Mouse (Mus musculus) neural tube, embryonic 14.5 days (tissue): ENCODE data around the gene Rai14. TPM values are rescaled to one million over a fixed set of nuclear protein-coding genes. Genes with fewer than 3 reads are reported as not detected.

ENCODE experiments used
- ATAC-seq: fragments of 200-750 bp; cut with Nextera tagmentation; 2 replicates; pipeline ENCODE4 v1.8.0; 2017; ENCODE audit warnings: low read depth, mild to moderate bottlenecking, moderate TSS enrichment, moderate library complexity
- H3K27ac ChIP-seq: fragments of 300-500 bp; sonication (generic); 2 replicates; pipeline ENCODE4 v1.5.1; 2014; ENCODE audit warnings: low read depth, mild to moderate bottlenecking, control low read depth, low read length, moderate library complexity, mixed read lengths
- H3K27me3 ChIP-seq: fragments of 300-500 bp; sonication (generic); 2 replicates; pipeline ENCODE4 v1.6.1; 2014; ENCODE audit warnings: low read length; ENCODE audit not compliant: control insufficient read depth, insufficient read depth
- H3K36me3 ChIP-seq: fragments of 300-500 bp; sonication (generic); 2 replicates; pipeline ENCODE4 v1.6.1; 2014; ENCODE audit warnings: low read length, mixed read lengths; ENCODE audit not compliant: control insufficient read depth, insufficient read depth
- H3K4me1 ChIP-seq: fragments of 300-500 bp; sonication (generic); 2 replicates; pipeline ENCODE4 v1.6.1; 2014; ENCODE audit warnings: low read length; ENCODE audit not compliant: control insufficient read depth, insufficient read depth
- H3K4me2 ChIP-seq: fragments of 300-500 bp; sonication (generic); 2 replicates; pipeline ENCODE4 v1.6.1; 2014; ENCODE audit warnings: mild to moderate bottlenecking, low read depth, low read length, control low read depth
- H3K4me3 ChIP-seq: fragments of 300-500 bp; sonication (generic); 2 replicates; pipeline ENCODE4 v1.5.1; 2014; ENCODE audit warnings: low read depth, low read length, control low read depth, mixed read lengths
- H3K9ac ChIP-seq: fragments of 300-500 bp; sonication (generic); replicated peaks from 2 replicates; pipeline ENCODE4 v1.6.1; 2014; ENCODE audit warnings: low read depth, mild to moderate bottlenecking, control low read depth, low read length, mixed read lengths
- H3K9me3 ChIP-seq: fragments of 300-500 bp; sonication (generic); 2 replicates; pipeline ENCODE4 v1.6.1; 2016; ENCODE audit warnings: low read length; ENCODE audit not compliant: control insufficient read depth
- WGBS: fragments of 180-500 bp; shearing (Covaris S2); extraction: QIAGEN DNeasy Blood & Tissue Kit; methylation state at CpG from one replicate; pipeline ENCODE4 v1.1.7; 2014; 5-methylcytosine and 5-hydroxymethylcytosine counted together
- polyA plus RNA-seq: library from polyadenylated mRNA; unstranded; fragments of >200 nt; fragmentation: Nextera tagmentation; extraction: Ambion mirVana; gene quantifications from 2 replicates; pipeline ENCODE4 v1.2.1, GENCODE M21; 2014

Rai14 gene
- polyA plus RNA-seq, 1 experiment from 2014 or later = 10.0 TPM

DNA sequence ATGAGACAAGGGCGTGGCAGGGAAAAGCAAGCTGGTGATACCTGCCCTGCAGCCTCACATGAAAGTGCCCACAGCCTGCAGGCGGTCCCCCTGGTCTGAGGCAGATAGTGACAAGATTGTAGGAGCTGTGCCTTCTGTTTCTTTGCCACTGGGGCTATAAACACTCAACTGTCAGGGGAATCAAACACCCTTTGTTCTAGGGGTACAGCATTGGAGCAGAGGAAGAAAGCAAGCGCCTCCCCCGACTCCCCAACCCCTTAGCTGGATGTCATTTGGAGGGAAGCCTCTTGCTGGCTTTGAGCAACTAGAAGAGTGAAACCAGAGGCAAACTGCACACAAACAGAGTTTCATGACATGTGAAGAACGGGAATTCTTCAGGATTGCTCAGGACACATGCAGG is 8.7 kb downstream of the Rai14 start:
- no peak overlapping the region for H3K4me3 ChIP-seq
- H3K36me3 ChIP-seq = no peaks in the 10 kb centered on the region
- H3K27ac ChIP-seq = no peak overlapping the region
- H3K9ac ChIP-seq = no peak overlapping the region
- WGBS = 28% methylated on average over 5 of the region's 5 CpGs
- ATAC-seq = peak; percentile 69; the same call in 1 of the 2 replicates
- no peak overlapping the region for H3K4me2 ChIP-seq
- no peaks in the 10 kb centered on the region for H3K9me3 ChIP-seq
- H3K4me1 ChIP-seq = no peaks in the 10 kb centered on the region
- no peaks in the 10 kb centered on the region for H3K27me3 ChIP-seq

- no peaks in the 10 kb centered on the region for H3K9me3 ChIP-seq
- H3K9ac ChIP-seq = no peak overlapping the region
- H3K4me1 ChIP-seq = no peaks in the 10 kb centered on the region
- no peak for ATAC-seq
- H3K4me2 ChIP-seq = no peak overlapping the region
- no peaks in the 10 kb centered on the region for H3K36me3 ChIP-seq
- H3K27ac ChIP-seq = no peak overlapping the region
- no peak overlapping the region for H3K4me3 ChIP-seq
- H3K27me3 ChIP-seq = no peaks in the 10 kb centered on the region
- 87% methylated on average over 8 of the region's 8 CpGs for WGBS
Observed at GRCm38 (mm10) chr15:10704328-10704727, 10.1 kb downstream of the Rai14 start.

DNA sequence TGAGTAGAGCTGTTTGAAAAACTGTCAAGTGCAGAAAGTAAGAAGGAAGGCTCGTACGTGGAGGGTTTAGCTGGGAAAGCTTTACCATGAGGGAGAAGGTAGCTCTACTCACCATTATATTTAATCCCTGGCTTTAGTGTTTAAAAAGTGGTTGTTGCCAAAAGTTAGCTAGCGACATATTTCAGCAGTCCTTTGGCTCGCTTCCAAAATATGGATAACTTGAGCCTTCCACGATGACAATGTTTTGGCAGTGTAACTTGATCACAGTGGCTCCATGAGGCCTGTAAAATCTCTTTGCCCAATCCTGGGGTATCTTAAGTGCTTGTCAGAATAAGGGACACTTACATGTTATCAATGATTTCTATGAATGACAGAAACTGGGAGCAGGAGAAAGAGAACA is 12.9 kb downstream of the Rai14 start:
- Histone ChIP-seq H3K27me3 (no peaks in the 10 kb centered on the region), H3K4me2 (no peak overlapping the region), H3K4me3 (no peak overlapping the region), H3K9me3 (no peaks in the 10 kb centered on the region), H3K9ac (no peak overlapping the region), H3K4me1 (no peaks in the 10 kb centered on the region), H3K27ac (no peak overlapping the region), H3K36me3 (no peaks in the 10 kb centered on the region)
- no peak for ATAC-seq
- WGBS = 86% methylated on average over 5 of the region's 5 CpGs

GRCm38 (mm10) chr15:10700891-10701466 is 13.4 kb downstream of the Rai14 start:
- H3K27me3 ChIP-seq = no peaks in the 10 kb centered on the region
- ATAC-seq = no peak
- H3K27ac ChIP-seq = no peak overlapping the region
- H3K36me3 ChIP-seq = no peaks in the 10 kb centered on the region
- H3K4me3 ChIP-seq = no peak overlapping the region
- H3K9me3 ChIP-seq = no peaks in the 10 kb centered on the region
- no peaks in the 10 kb centered on the region for H3K4me1 ChIP-seq
- WGBS = 92% methylated on average over 9 of the region's 9 CpGs
- no peak overlapping the region for H3K9ac ChIP-seq
- no peak overlapping the region for H3K4me2 ChIP-seq

DNA sequence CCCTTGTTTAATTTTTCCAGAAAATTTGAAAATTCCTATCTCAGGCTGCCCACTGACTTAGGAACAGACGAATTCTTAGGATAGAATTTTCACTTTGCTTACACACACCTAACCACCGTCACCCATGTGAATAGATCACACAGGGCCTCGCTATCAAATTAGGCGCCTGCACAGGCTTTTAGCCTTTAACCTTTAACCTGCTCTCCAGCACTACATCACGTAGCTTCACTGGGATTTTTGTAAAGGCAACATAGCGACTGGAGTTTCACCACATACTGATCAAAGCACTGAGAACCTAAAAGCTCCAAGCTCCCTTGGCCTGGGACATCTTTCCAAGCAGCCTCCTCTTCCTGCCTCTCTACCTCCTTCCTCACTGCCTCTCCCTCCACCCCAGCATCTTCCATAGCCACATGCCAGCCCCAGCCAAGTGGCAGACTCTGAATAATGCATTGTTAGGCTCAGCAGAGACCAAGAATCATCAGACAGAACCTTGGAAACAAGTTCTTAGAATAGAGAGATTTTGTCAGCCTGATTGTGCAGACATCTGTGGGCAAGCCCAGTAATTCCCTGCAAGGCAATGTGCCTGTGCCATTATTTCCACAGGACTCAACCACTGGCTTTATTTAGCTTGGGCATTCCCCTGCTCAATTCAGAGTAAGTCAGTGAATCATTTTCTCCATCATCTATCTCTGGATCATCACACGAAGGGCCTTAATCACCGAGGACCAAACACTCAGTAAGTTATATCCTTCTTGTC is 17.8 kb downstream of the Rai14 start:
- H3K27ac ChIP-seq = no peak overlapping the region
- WGBS = 65% methylated on average over 8 of the region's 8 CpGs
- H3K4me1 ChIP-seq = no peaks in the 10 kb centered on the region
- no peak overlapping the region for H3K4me3 ChIP-seq
- H3K9me3 ChIP-seq = no peaks in the 10 kb centered on the region
- no peak for ATAC-seq
- H3K4me2 ChIP-seq = no peak overlapping the region
- H3K9ac ChIP-seq = no peak overlapping the region
- H3K36me3 ChIP-seq = no peaks in the 10 kb centered on the region
- H3K27me3 ChIP-seq = no peaks in the 10 kb centered on the region

GRCm38 (mm10) chr15:10692627-10693026 is 21.8 kb downstream of the Rai14 start:
- Histone ChIP-seq H3K4me2 (no peak overlapping the region), H3K27me3 (no peaks in the 10 kb centered on the region), H3K4me1 (no peaks in the 10 kb centered on the region), H3K27ac (no peak overlapping the region), H3K9ac (no peak overlapping the region), H3K4me3 (no peak overlapping the region), H3K9me3 (no peaks in the 10 kb centered on the region), H3K36me3 (no peaks in the 10 kb centered on the region)
- 60% methylated on average over 4 of the region's 4 CpGs for WGBS
- ATAC-seq = no peak

- Histone ChIP-seq H3K4me3 (no peak overlapping the region), H3K36me3 (no peaks in the 10 kb centered on the region), H3K4me2 (no peak overlapping the region), H3K27ac (no peak overlapping the region), H3K27me3 (no peaks in the 10 kb centered on the region), H3K9me3 (no peaks in the 10 kb centered on the region), H3K4me1 (no peaks in the 10 kb centered on the region), H3K9ac (no peak overlapping the region)
- 47% methylated on average over 6 of the region's 6 CpGs for WGBS
- no peak for ATAC-seq
Observed at GRCm38 (mm10) chr15:10691481-10691880, 22.9 kb downstream of the Rai14 start.

- no peaks in the 10 kb centered on the region for H3K27me3 ChIP-seq
- H3K9me3 ChIP-seq = no peaks in the 10 kb centered on the region
- no peaks in the 10 kb centered on the region for H3K36me3 ChIP-seq
- no peak overlapping the region for H3K4me2 ChIP-seq
- H3K4me1 ChIP-seq = no peaks in the 10 kb centered on the region
- 84% methylated on average over 5 of the region's 5 CpGs for whole genome bisulfite sequencing
- ATAC-seq = no peak
- no peak overlapping the region for H3K27ac ChIP-seq
- no peak overlapping the region for H3K4me3 ChIP-seq
- H3K9ac ChIP-seq = no peak overlapping the region
Observed at GRCm38 (mm10) chr15:10690973-10691372, 23.5 kb downstream of the Rai14 start.

DNA sequence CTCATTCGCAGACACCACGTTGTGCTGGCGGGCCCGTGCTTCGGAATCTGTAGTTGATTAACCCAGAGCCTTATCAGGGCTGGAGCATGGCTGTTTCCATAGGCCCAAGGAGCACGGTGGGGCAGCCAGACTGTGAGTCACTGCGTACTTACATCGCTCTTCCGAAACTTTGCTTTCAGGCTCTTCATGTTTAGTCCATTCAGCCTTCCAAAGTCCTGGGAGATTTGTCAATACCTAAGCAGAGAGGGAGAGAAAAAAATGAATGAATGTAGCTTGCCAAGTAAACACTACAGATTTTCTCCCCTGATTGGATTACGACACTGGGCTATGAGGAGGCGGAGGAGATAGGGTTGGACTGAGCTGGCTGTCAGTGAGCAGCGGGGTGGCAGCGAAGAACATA is 24.2 kb downstream of the Rai14 start:
- H3K9me3 ChIP-seq = no peaks in the 10 kb centered on the region
- no peak overlapping the region for H3K4me2 ChIP-seq
- no peaks in the 10 kb centered on the region for H3K4me1 ChIP-seq
- H3K36me3 ChIP-seq = no peaks in the 10 kb centered on the region
- H3K4me3 ChIP-seq = no peak overlapping the region
- WGBS = 89% methylated on average over 13 of the region's 13 CpGs
- H3K9ac ChIP-seq = no peak overlapping the region
- ATAC-seq = no peak
- no peaks in the 10 kb centered on the region for H3K27me3 ChIP-seq
- no peak overlapping the region for H3K27ac ChIP-seq
